Mouse (Mus musculus) left cerebral cortex, postnatal 10 days (tissue): Measurements from ENCODE around the gene Hist1h2bc. TPM values are rescaled to one million over a fixed set of nuclear protein-coding genes. Genes with fewer than 3 reads are reported as not detected.
A peak's percentile ranks its signal among the peaks of the same experiment; 100 is the strongest.
"Not testable (repeated sequence)": the region's sequence is repeated elsewhere in the genome, so short reads cannot be mapped to it uniquely, and the experiment has no call there.

ENCODE experiments used
- DNase-seq, 2 experiments: peaks; one replicate each; pipeline ENCODE4 v3.0.0; 2021 to 2022; ENCODE audit warnings: low spot score in 2 of 2, mixed read lengths in 1 of 2; ENCODE audit errors: extremely low spot score in 1 of 2
- intact Hi-C: fragments of 180-260 bp; cut with DNase I; formaldehyde crosslinking; loops from one replicate; pipeline ENCODE4 v1.15.1; 2025
- total RNA-seq, 2 experiments: library from RNA; stranded (reverse); gene quantifications; 2 replicates each; pipeline ENCODE4 v1.2.3; 2021

Gene Hist1h2bc
- total RNA-seq, 2 experiments from 2014 or later = 17.4 to 21.2 TPM

GRCm38 (mm10) chr13:23697491-23698299 is 13.7 kb downstream of the Hist1h2bc start:
- intact Hi-C loops = loop anchor here (1.0 to 10.0 kb wide), 3 partner anchors 13 to 1653 kb away; partner anchors contain the start of genes Hist1h1c, Hist1h2ag, Hist1h2bc and Hist1h2bj
- DNase-seq = peak in 1 of 2 experiments; percentile 71

- peak; percentile 96 to 99 for DNase-seq
- intact Hi-C loops = loop anchor here (1.0 to 10.0 kb wide), 3 partner anchors 14 to 1653 kb away; partner anchors contain the start of genes Hist1h1c, Hist1h2ag, Hist1h2bc and Hist1h2bj
These were observed 14.3 kb downstream of the Hist1h2bc start, which contains the start of gene Hist1h4c for GRCm38 (mm10) chr13:23698300-23698693. Gene Hist1h4c, minus strand, starts transcription at chr13:23698454.

GRCm38 (mm10) chr13:23698996-23699395 is 15.0 kb downstream of the Hist1h2bc start:
- DNase-seq = no peak
- intact Hi-C loops = loop anchor here (1.0 to 10.0 kb wide), 3 partner anchors 15 to 1654 kb away; partner anchors contain the start of genes Hist1h1c, Hist1h2ag, Hist1h2bc and Hist1h2bj

- DNase-seq = no peak
- intact Hi-C loops = loop anchor here (2.0 to 10.0 kb wide), 2 partner anchors 39 to 1655 kb away; partner anchors contain the start of genes Hist1h1c, Hist1h2ag, Hist1h2bj and Hist1h4i
These were observed 15.8 kb downstream of the Hist1h2bc start for GRCm38 (mm10) chr13:23699767-23700166.

GRCm38 (mm10) chr13:23700786-23701520 is 17.0 kb downstream of the Hist1h2bc start:
- intact Hi-C loops = loop anchor here (1.0 kb wide), 1 partner anchor 31 kb away; no protein-coding TSS in a partner anchor
- peak; percentile 70 for DNase-seq

GRCm38 (mm10) chr13:23702220-23702619 is 18.2 kb downstream of the Hist1h2bc start:
- intact Hi-C loops = no loop called here
- no peak for DNase-seq

GRCm38 (mm10) chr13:23702801-23703200 is 18.8 kb downstream of the Hist1h2bc start:
- intact Hi-C loops, DNase-seq: not testable (repeated sequence)

GRCm38 (mm10) chr13:23705751-23706356 is 21.9 kb downstream of the Hist1h2bc start:
- intact Hi-C loops = no loop called here
- no peak for DNase-seq

GRCm38 (mm10) chr13:23706771-23707170 is 22.8 kb downstream of the Hist1h2bc start:
- no peak for DNase-seq
- intact Hi-C loops = no loop called here

- no peak for DNase-seq
- intact Hi-C loops = no loop called here
These were observed 24.0 kb downstream of the Hist1h2bc start for GRCm38 (mm10) chr13:23708041-23708440.

GRCm38 (mm10) chr13:23708654-23709053 is 24.7 kb downstream of the Hist1h2bc start:
- intact Hi-C loops = no loop called here
- DNase-seq = no peak

- no peak for DNase-seq
- intact Hi-C loops = no loop called here
These were observed 25.8 kb downstream of the Hist1h2bc start for GRCm38 (mm10) chr13:23709714-23710373.

GRCm38 (mm10) chr13:23710374-23711089 is 26.5 kb downstream of the Hist1h2bc start, which contains the start of gene Hfe:
Gene Hfe, minus strand, starts transcription at chr13:23710854.
- peak in 1 of 2 experiments; percentile 62 for DNase-seq
- intact Hi-C loops = no loop called here

GRCm38 (mm10) chr13:23716261-23717042 is 32.5 kb downstream of the Hist1h2bc start:
- no peak for DNase-seq
- intact Hi-C loops = no loop called here

GRCm38 (mm10) chr13:23717176-23717575 is 33.2 kb downstream of the Hist1h2bc start:
- DNase-seq = no peak
- intact Hi-C loops = no loop called here

- intact Hi-C loops, DNase-seq: not testable (repeated sequence)
These were observed 33.7 kb downstream of the Hist1h2bc start for GRCm38 (mm10) chr13:23717593-23718245.
